Mouse (Mus musculus) MEL (cell line): ENCODE results near the gene Gpm6b.

Experiments used
- CTCF ChIP-seq, 3 experiments: IDR thresholded peaks in 2 of 3; conservative IDR thresholded peaks in 1 of 3; 2 replicates each; pipeline ENCODE4 v1.5.1; 2011 to 2012; ENCODE audit warnings: low read length in 3 of 3, low read depth in 2 of 3, mild to moderate bottlenecking in 2 of 3, improper control_type of control experiment in 1 of 3, inconsistent platforms in 1 of 3, mixed read lengths in 1 of 3, moderate library complexity in 1 of 3; ENCODE audit not compliant: control insufficient read depth in 1 of 3, insufficient read depth in 1 of 3, poor library complexity in 1 of 3, severe bottlenecking in 1 of 3
- EP300 ChIP-seq, 2 experiments: IDR thresholded peaks; 2 replicates each; pipeline ENCODE4 v1.6.1; 2011; ENCODE audit warnings: improper control_type of control experiment in 2 of 2, low read length in 2 of 2, low read depth in 1 of 2, mild to moderate bottlenecking in 1 of 2
- HCFC1 ChIP-seq: IDR thresholded peaks from 2 replicates; pipeline ENCODE4 v1.6.1; 2012; ENCODE audit warnings: low read depth, mild to moderate bottlenecking, inconsistent platforms, low read length, improper control_type of control experiment, moderate library complexity
- JUND ChIP-seq: IDR thresholded peaks from 2 replicates; pipeline ENCODE4 v1.6.1; 2011; ENCODE audit warnings: low read depth, mild to moderate bottlenecking, improper control_type of control experiment, low read length
- MAFK ChIP-seq: IDR thresholded peaks from 2 replicates; pipeline ENCODE4 v1.6.1; 2011; ENCODE audit warnings: low read depth, mild to moderate bottlenecking, low read length, improper control_type of control experiment, borderline replicate concordance
- MAX ChIP-seq: IDR thresholded peaks from 2 replicates; pipeline ENCODE4 v1.6.1; 2011; ENCODE audit warnings: low read length, improper control_type of control experiment
- MAZ ChIP-seq: IDR thresholded peaks from 2 replicates; pipeline ENCODE4 v1.6.1; 2012; ENCODE audit warnings: low read depth, mild to moderate bottlenecking, inconsistent platforms, low read length, improper control_type of control experiment
- POLR2A ChIP-seq, 2 experiments: IDR thresholded peaks; 2 replicates each; pipeline ENCODE4 v1.6.1; 2011 to 2012; ENCODE audit warnings: low read length in 2 of 2, mild to moderate bottlenecking in 2 of 2, control low read depth in 1 of 2, improper control_type of control experiment in 1 of 2, low read depth in 1 of 2, moderate library complexity in 1 of 2; ENCODE audit not compliant: control insufficient read depth in 1 of 2, insufficient read depth in 1 of 2, poor library complexity in 1 of 2
- POLR2AphosphoS5 ChIP-seq: IDR thresholded peaks from 2 replicates; pipeline ENCODE4 v1.6.1; 2012; ENCODE audit warnings: low read depth, borderline replicate concordance, mild to moderate bottlenecking, inconsistent platforms, low read length, moderate library complexity, mixed read lengths
- SIN3A ChIP-seq: IDR thresholded peaks from 2 replicates; pipeline ENCODE4 v1.6.1; 2012; ENCODE audit warnings: low read length, improper control_type of control experiment, inconsistent platforms
- TBP ChIP-seq: IDR thresholded peaks from 2 replicates; pipeline ENCODE4 v1.8.0; 2011; ENCODE audit warnings: low read depth, low read length, improper control_type of control experiment
- TCF12 ChIP-seq: IDR thresholded peaks from 2 replicates; pipeline ENCODE4 v1.6.1; 2014; ENCODE audit warnings: low read depth, mild to moderate bottlenecking, inconsistent platforms, low read length, improper control_type of control experiment, moderate library complexity

DNA sequence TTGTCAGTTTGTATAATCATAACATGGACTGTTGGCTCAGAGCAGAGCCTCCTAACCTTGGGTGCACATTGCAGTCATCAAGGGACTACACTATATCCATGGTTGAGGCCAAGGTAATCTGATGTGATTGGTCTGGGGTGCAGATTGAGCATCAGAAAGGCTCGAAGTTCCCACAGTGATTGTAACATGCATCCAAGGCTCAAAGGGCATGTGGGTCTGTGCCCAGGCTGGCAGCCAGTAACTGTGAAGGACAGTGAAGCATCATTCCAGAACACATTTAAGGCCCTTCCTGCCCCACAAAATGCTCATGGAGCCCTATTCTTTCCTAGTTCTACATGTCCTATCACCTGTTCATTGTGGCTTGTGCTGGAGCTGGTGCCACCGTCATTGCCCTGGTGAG is 144.9 kb downstream of the Gpm6b start:
- TF ChIP-seq EP300 (IDR thresholded peaks at IDR 0.05; ENCODE audit: low read depth in 1 of 2, low read length in 2 of 2) (no peak), MAFK (no peak), TBP (no peak), CTCF (IDR thresholded peaks at IDR 0.05 in 2 of 3, conservative IDR thresholded peaks at IDR 0.05 in 1 of 3; ENCODE audit: control insufficient read depth in 1 of 3, insufficient read depth in 1 of 3, low read depth in 2 of 3, low read length in 3 of 3, poor library complexity in 1 of 3, severe bottlenecking in 1 of 3) (no peak), POLR2A (IDR thresholded peaks at IDR 0.05; ENCODE audit: control insufficient read depth in 1 of 2, insufficient read depth in 1 of 2, low read depth in 1 of 2, low read length in 2 of 2, poor library complexity in 1 of 2) (no peak), MAZ (no peak), SIN3A (no peak), TCF12 (no peak), POLR2AphosphoS5 (no peak), HCFC1 (no peak), JUND (no peak), MAX (no peak)
